Mouse (Mus musculus): ENCODE results near the gene Atg16l1.

DNA sequence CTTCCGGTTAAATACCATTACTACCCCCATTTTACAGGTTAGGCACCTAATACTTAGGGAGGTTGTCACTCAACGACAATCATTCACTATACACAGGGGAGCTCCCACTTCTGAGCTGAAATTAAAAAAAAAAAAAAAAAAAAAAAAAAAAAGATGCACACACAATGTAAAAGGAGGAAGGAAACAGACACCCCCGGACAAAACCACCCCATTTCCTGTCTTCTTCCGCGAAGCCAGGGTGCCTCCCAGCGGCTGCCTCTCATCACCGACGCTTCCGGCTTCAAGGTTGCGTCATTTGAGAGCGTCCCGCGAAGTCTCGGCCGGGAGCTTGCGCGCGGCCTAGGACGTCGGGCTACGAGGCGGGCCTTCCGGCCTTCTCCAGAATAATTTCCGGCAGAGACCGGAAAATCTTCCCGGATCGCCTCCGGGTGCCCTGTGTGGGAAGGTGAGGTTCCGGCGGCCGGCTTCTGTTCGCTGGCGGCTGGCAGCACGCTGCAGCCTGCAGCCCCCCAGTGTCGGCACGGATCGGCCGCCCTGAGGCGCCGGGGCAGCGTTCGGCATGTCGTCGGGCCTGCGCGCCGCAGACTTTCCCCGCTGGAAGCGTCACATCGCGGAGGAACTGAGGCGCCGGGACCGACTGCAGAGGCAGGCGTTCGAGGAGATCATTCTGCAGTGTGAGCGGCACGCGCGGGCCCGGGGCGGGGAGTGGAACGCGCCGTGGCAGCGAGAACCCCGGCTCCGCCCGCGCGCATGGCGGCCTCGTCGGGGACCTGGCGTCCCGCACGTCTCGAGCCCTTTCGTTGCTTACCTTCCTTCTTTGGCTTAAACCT lies at the start of gene Atg16l1:
- TF ChIP-seq POLR2A (IDR thresholded peaks at IDR 0.05; ENCODE audit: extremely low read depth, insufficient read depth, low read length) (peak; percentile 62), CTCF (IDR thresholded peaks at IDR 0.05; ENCODE audit: extremely low read depth, insufficient read depth, low read length) (peak; percentile 61)
